Mouse (Mus musculus) spleen, adult 12 weeks (tissue): Measurements from ENCODE around the gene Arhgef1.

Experiments used
- DNase-seq: peaks from one replicate; pipeline ENCODE4 v3.0.0; 2022; ENCODE audit warnings: low spot score

Gene Arhgef1

GRCm38 (mm10) chr7:24902630-24903443 is at the start of gene Arhgef1:
Gene Arhgef1 (plus strand): TSS chr7:24902912.
- DNase-seq, result peak; percentile 69

- DNase-seq, result no peak
These were observed 49.5 kb upstream of the Arhgef1 start for GRCm38 (mm10) chr7:24853233-24853563.

- no peak for DNase-seq
These were observed 49.0 kb upstream of the Arhgef1 start for GRCm38 (mm10) chr7:24853695-24854094.

- DNase-seq, result no peak
These were observed 46.1 kb upstream of the Arhgef1 start for GRCm38 (mm10) chr7:24856460-24857120.

- peak; percentile 35 for DNase-seq
These were observed 43.5 kb upstream of the Arhgef1 start for GRCm38 (mm10) chr7:24859234-24859633.

- DNase-seq, result no peak
These were observed 40.8 kb upstream of the Arhgef1 start, which contains the start of gene Gm9844 for GRCm38 (mm10) chr7:24861913-24862312. Gene Gm9844 (plus strand): TSS chr7:24862213.

GRCm38 (mm10) chr7:24862853-24863252 is 39.9 kb upstream of the Arhgef1 start:
- DNase-seq, result no peak

- DNase-seq, result no peak
These were observed 38.6 kb upstream of the Arhgef1 start for GRCm38 (mm10) chr7:24864156-24864555.

- no peak for DNase-seq
These were observed 33.6 kb upstream of the Arhgef1 start for GRCm38 (mm10) chr7:24869080-24869479.

- DNase-seq, result no peak
These were observed 33.1 kb upstream of the Arhgef1 start, which contains the start of the genes Lypd4 and Dmrtc2 for GRCm38 (mm10) chr7:24869532-24870165. Gene Lypd4 (minus strand): TSS chr7:24869941. Gene Dmrtc2 (plus strand): TSS chr7:24870057.

GRCm38 (mm10) chr7:24877588-24877987 is 25.1 kb upstream of the Arhgef1 start:
- DNase-seq, result no peak

- DNase-seq, result no peak
These were observed 23.1 kb upstream of the Arhgef1 start for GRCm38 (mm10) chr7:24879620-24880019.

GRCm38 (mm10) chr7:24882416-24883199 is 20.1 kb upstream of the Arhgef1 start:
- DNase-seq, result no peak

GRCm38 (mm10) chr7:24883896-24884692 is 18.6 kb upstream of the Arhgef1 start, which contains the start of gene Rps19:
Gene Rps19 (plus strand): TSS chr7:24884371.
- peak; percentile 97 for DNase-seq

GRCm38 (mm10) chr7:24884693-24885291 is 17.9 kb upstream of the Arhgef1 start:
- no peak for DNase-seq

- no peak for DNase-seq
These were observed 17.0 kb upstream of the Arhgef1 start for GRCm38 (mm10) chr7:24885468-24886307.

- no peak for DNase-seq
These were observed 16.4 kb upstream of the Arhgef1 start for GRCm38 (mm10) chr7:24886308-24886633.

- DNase-seq, result no peak
These were observed 15.6 kb upstream of the Arhgef1 start for GRCm38 (mm10) chr7:24887096-24887495.

- no peak for DNase-seq
These were observed 13.1 kb upstream of the Arhgef1 start for GRCm38 (mm10) chr7:24889431-24890220.
